Mouse (Mus musculus): ENCODE data around the gene Abtb2.
A peak's percentile ranks its signal among the peaks of the same experiment; 100 is the strongest.

Gene Abtb2

GRCm38 (mm10) chr2:103692810-103693209 is 126.7 kb downstream of the Abtb2 start:
- no peak for DNase-seq

GRCm38 (mm10) chr2:103694777-103695563 is 128.9 kb downstream of the Abtb2 start:
- DNase-seq = no peak

- no peak for DNase-seq
Measured at GRCm38 (mm10) chr2:103696177-103696576, 130.1 kb downstream of the Abtb2 start.

- DNase-seq = no peak
Measured at GRCm38 (mm10) chr2:103700514-103700913, 134.4 kb downstream of the Abtb2 start.

GRCm38 (mm10) chr2:103703336-103703735 is 137.2 kb downstream of the Abtb2 start:
- DNase-seq = no peak

- DNase-seq = no peak
Measured at GRCm38 (mm10) chr2:103703865-103704264, 137.8 kb downstream of the Abtb2 start.

- peak in 1 of 2 experiments; percentile 17 for DNase-seq
Measured at GRCm38 (mm10) chr2:103705826-103706225, 139.7 kb downstream of the Abtb2 start.

- DNase-seq = peak; percentile 46 to 62
Measured at GRCm38 (mm10) chr2:103706226-103706625, 140.1 kb downstream of the Abtb2 start.

GRCm38 (mm10) chr2:103707056-103707776 is 141.1 kb downstream of the Abtb2 start:
- no peak for DNase-seq

- no peak for DNase-seq
Measured at GRCm38 (mm10) chr2:103710849-103711248, 144.7 kb downstream of the Abtb2 start.

GRCm38 (mm10) chr2:103713831-103714230 is 147.7 kb downstream of the Abtb2 start:
- no peak for DNase-seq

GRCm38 (mm10) chr2:103714412-103714811 is 148.3 kb downstream of the Abtb2 start:
- peak; percentile 17 to 28 for DNase-seq

GRCm38 (mm10) chr2:103718594-103719291 is 152.6 kb downstream of the Abtb2 start:
- DNase-seq = peak; percentile 77 to 78

- DNase-seq = no peak
Measured at GRCm38 (mm10) chr2:103719292-103719646, 153.2 kb downstream of the Abtb2 start.

- DNase-seq = no peak
Measured at GRCm38 (mm10) chr2:103724521-103724920, 158.4 kb downstream of the Abtb2 start.

GRCm38 (mm10) chr2:103728027-103728540 is 162.0 kb downstream of the Abtb2 start:
- no peak for DNase-seq

GRCm38 (mm10) chr2:103730999-103731398 is 164.9 kb downstream of the Abtb2 start:
- no peak for DNase-seq

- no peak for DNase-seq
Measured at GRCm38 (mm10) chr2:103731423-103731822, 165.3 kb downstream of the Abtb2 start.

- no peak for DNase-seq
Measured at GRCm38 (mm10) chr2:103742821-103743220, 176.7 kb downstream of the Abtb2 start.

- DNase-seq = no peak
Measured at GRCm38 (mm10) chr2:103743536-103743935, 177.4 kb downstream of the Abtb2 start.

GRCm38 (mm10) chr2:103743988-103744387 is 177.9 kb downstream of the Abtb2 start:
- peak; percentile 63 to 69 for DNase-seq

GRCm38 (mm10) chr2:103745481-103745880 is 179.4 kb downstream of the Abtb2 start:
- DNase-seq = peak; percentile 16 to 21

- no peak for DNase-seq
Measured at GRCm38 (mm10) chr2:103746096-103746495, 180.0 kb downstream of the Abtb2 start.
